Mouse (Mus musculus) testis, adult 2 months (tissue): Measurements from ENCODE around the gene Irx3. TPM values are rescaled to one million over a fixed set of nuclear protein-coding genes. Genes with fewer than 3 reads are reported as not detected.

Source experiments
- H3K27ac ChIP-seq: fragments of 200-500 bp; 2 replicates; pipeline ENCODE4 v1.5.1; 2012; ENCODE audit warnings: low read depth, low read length; ENCODE audit not compliant: control insufficient read depth, insufficient read depth
- H3K27me3 ChIP-seq: fragments of 200-500 bp; 2 replicates; pipeline ENCODE4 v1.6.1; 2012; ENCODE audit warnings: mild to moderate bottlenecking, low read length, moderate library complexity; ENCODE audit not compliant: control insufficient read depth, insufficient read depth
- H3K36me3 ChIP-seq: fragments of 200-500 bp; 2 replicates; pipeline ENCODE4 v1.6.1; 2012; ENCODE audit warnings: mild to moderate bottlenecking, low read length; ENCODE audit not compliant: control insufficient read depth, insufficient read depth
- H3K4me1 ChIP-seq: fragments of 200-500 bp; 2 replicates; pipeline ENCODE4 v1.6.1; 2012; ENCODE audit warnings: low read length; ENCODE audit not compliant: control insufficient read depth, insufficient read depth
- H3K4me3 ChIP-seq: fragments of 200-500 bp; 2 replicates; pipeline ENCODE4 v1.5.1; 2012; ENCODE audit warnings: low read depth, mild to moderate bottlenecking, low read length, moderate library complexity, mixed read lengths; ENCODE audit not compliant: control insufficient read depth
- CTCF ChIP-seq: fragments of 200-500 bp; IDR thresholded peaks from 2 replicates; pipeline ENCODE4 v1.5.1; 2012; ENCODE audit warnings: low read depth, mild to moderate bottlenecking, inconsistent platforms, low read length, moderate library complexity; ENCODE audit not compliant: control insufficient read depth, insufficient read depth, insufficient replicate concordance
- POLR2A ChIP-seq: fragments of 200-500 bp; IDR thresholded peaks from 2 replicates; pipeline ENCODE4 v1.6.1; 2012; ENCODE audit warnings: low read depth, mild to moderate bottlenecking, inconsistent platforms, low read length, moderate library complexity; ENCODE audit not compliant: control insufficient read depth
- polyA plus RNA-seq: library from polyadenylated mRNA; depleted of rRNA; stranded (reverse); fragments of >200 nt; gene quantifications from 2 replicates; pipeline ENCODE4 v1.2.3, GENCODE M21; 2012; rRNA removed

Gene Irx3
- 0.08 and 0.10 TPM in 2 replicates for polyA plus RNA-seq

- Histone ChIP-seq H3K36me3 (no peaks in the 10 kb centered on the region), H3K27me3 (peaks cover 12% of the 10 kb centered on the region), H3K27ac (no peak within 1 kb of the TSS), H3K4me1 (peaks cover 35% of the 10 kb centered on the region), H3K4me3 (peak within 1 kb of the TSS; percentile 59)
- TF ChIP-seq CTCF (no peak), POLR2A (no peak)
Measured at GRCm38 (mm10) chr8:91801839-91802238, at the start of gene Irx3. Irx3 (minus strand) TSS chr8:91802067.

DNA sequence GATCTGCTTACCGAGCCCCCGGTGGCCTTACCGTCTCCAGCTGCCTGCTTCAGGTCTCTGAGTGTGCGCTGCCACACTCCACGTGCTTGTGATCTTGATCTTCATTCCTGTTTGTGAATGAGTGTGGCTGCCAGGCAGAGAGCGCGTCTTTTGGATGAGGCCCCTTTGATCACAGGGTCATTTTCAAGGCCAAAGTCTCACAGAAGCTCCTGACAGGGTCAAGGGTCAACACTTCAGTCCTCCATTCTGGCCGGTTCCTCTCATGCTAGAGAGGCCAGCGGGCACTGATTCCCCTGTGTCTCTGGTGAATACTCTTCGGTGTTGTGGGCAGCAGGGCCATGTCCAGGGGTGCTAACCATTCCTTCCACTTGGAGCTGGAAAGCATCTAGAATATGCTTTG is 49.5 kb upstream of the Irx3 start:
- Histone ChIP-seq H3K36me3 (no peaks in the 10 kb centered on the region), H3K27me3 (no peaks in the 10 kb centered on the region), H3K4me3 (no peak overlapping the region), H3K4me1 (no peaks in the 10 kb centered on the region), H3K27ac (no peak overlapping the region)
- TF ChIP-seq CTCF: no peak
- no peak for TF ChIP-seq POLR2A

DNA sequence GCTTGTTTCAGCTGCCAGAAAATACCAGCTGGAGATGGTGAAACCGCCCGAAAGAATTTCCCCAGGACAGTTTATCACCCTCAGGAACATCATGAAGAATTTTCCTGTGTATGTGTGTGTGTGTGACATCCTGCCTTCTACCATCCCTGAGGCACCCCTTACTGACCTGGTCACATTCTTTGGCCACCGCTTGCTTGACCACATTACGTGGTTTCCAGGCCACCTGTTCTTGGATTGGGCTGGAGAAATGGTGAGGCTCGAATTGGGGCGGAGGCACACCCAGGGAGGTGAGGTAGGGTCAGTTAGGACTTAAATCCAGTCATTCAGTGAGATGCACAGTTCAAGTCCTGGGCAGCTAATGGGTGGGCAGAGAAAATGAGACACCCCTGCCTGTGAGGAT is 48.1 kb upstream of the Irx3 start:
- H3K36me3 ChIP-seq: no peaks in the 10 kb centered on the region
- H3K27me3 ChIP-seq: no peaks in the 10 kb centered on the region
- no peak overlapping the region for H3K4me3 ChIP-seq
- H3K27ac ChIP-seq: no peak overlapping the region
- H3K4me1 ChIP-seq: no peaks in the 10 kb centered on the region
- TF ChIP-seq POLR2A (no peak), CTCF (no peak)

DNA sequence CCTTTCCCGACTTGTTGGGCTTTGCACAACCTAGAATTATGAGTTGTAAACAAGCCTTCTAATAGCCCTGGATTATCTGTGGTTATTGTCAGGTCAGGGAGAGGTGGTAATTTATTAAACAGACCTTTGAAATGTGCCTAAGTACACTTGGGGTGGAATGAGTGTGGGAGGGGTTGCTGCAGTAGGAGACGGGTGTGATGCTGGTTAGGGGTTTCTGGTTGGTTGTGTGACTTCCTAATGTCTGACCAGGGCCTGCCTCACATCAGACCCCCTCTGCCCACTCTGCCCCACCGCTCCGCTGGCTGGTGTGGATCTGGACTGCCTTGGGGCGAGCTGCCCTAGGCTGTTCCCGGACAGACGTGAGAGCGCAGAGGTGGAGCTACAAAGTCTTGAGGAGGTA is 47.7 kb upstream of the Irx3 start:
- no peak overlapping the region for H3K27ac ChIP-seq
- no peaks in the 10 kb centered on the region for H3K4me1 ChIP-seq
- TF ChIP-seq CTCF (no peak), POLR2A (no peak)
- H3K36me3 ChIP-seq: no peaks in the 10 kb centered on the region
- H3K27me3 ChIP-seq: no peaks in the 10 kb centered on the region
- H3K4me3 ChIP-seq: no peak overlapping the region

GRCm38 (mm10) chr8:91845641-91846040 is 43.8 kb upstream of the Irx3 start:
- TF ChIP-seq CTCF: no peak
- no peak for TF ChIP-seq POLR2A
- no peak overlapping the region for H3K4me3 ChIP-seq
- no peaks in the 10 kb centered on the region for H3K27me3 ChIP-seq
- no peaks in the 10 kb centered on the region for H3K4me1 ChIP-seq
- no peak overlapping the region for H3K27ac ChIP-seq
- H3K36me3 ChIP-seq: no peaks in the 10 kb centered on the region

GRCm38 (mm10) chr8:91837131-91837530 is 35.3 kb upstream of the Irx3 start:
- H3K27me3 ChIP-seq: no peaks in the 10 kb centered on the region
- peak overlapping the region; percentile 25 for H3K4me3 ChIP-seq
- H3K4me1 ChIP-seq: no peaks in the 10 kb centered on the region
- no peak overlapping the region for H3K27ac ChIP-seq
- TF ChIP-seq POLR2A (no peak), CTCF (no peak)
- H3K36me3 ChIP-seq: no peaks in the 10 kb centered on the region

- Histone ChIP-seq H3K27ac (no peak overlapping the region), H3K27me3 (no peaks in the 10 kb centered on the region), H3K4me1 (no peaks in the 10 kb centered on the region), H3K4me3 (peak overlapping the region; percentile 30), H3K36me3 (no peaks in the 10 kb centered on the region)
- TF ChIP-seq CTCF: no peak
- TF ChIP-seq POLR2A: no peak
Measured at GRCm38 (mm10) chr8:91836685-91837084, 34.8 kb upstream of the Irx3 start.

DNA sequence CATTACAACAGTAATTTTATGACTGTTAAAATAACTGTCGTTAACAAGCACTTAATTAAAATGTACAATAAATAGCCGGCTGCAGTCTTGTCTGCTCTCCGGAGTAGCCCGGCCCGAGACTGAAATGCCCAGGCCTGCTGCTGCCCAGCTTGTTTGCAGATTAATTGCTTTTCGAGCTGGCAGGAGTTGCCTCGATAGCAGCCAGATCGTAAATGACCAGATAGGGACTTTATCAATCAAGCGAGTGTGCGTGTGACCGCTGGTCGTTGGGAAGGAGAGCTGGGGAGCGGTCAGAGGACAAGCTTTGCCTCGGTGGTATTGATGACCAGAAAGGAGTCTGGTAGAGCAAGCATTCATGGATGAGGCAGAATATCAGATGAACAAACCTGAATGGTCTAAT is 25.8 kb upstream of the Irx3 start:
- no peaks in the 10 kb centered on the region for H3K4me1 ChIP-seq
- no peaks in the 10 kb centered on the region for H3K27me3 ChIP-seq
- H3K27ac ChIP-seq: no peak overlapping the region
- H3K4me3 ChIP-seq: no peak overlapping the region
- no peaks in the 10 kb centered on the region for H3K36me3 ChIP-seq
- TF ChIP-seq CTCF (no peak), POLR2A (no peak)
